Mouse (Mus musculus): ENCODE data around the gene Kctd15.

Gene Kctd15

DNA sequence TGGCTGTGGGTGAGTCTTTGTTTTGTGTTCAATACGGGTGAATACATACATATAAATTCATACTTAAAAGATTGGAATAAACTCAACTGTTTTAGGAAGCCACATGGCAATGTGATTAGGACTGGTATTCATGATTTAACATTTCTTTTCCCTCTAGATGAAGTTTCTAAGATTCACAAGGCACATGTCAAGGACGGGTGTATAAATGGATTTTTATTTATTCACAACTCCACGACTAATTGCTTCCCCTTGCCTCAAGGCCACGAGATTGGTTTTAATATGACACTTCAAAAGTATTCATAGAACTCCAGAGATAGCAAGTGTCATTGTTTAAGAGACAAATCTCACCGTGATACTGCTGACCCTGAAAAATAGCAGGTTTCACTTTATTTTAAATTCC lies at the start of gene Kctd15:
Gene Kctd15, minus strand, starts transcription at position 101 of the 400 bp plus-strand sequence.
- in situ Hi-C loops (cut with MboI; ENCODE audit: unreplicated experiment in 2 of 2) = loop anchor here (25.0 kb wide), 2 partner anchors 394 to 869 kb away; partner anchors contain the start of gene Gm6096 (in 2 of the 2)

DNA sequence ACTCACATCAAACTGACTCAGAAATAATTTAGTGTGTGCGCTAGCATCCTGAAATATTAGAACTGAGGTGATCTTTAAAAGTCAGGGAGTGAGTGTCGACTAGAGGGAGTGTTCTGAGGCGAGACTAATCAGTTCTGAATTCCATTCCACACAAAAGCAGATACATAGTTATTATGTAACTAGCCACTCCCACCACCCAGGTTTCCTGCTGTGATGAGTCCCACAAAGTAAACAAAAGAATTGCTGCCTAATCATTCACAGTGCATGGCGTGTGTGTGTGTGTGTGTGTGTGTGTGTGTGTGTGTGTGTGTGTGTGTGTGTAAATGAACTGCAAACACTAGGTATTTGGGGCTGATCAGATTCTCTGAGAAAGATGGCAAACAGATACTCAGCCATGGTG lies 47.9 kb upstream of the Kctd15 start:
- in situ Hi-C loops (cut with MboI; ENCODE audit: unreplicated experiment in 2 of 2) = no loop called here

DNA sequence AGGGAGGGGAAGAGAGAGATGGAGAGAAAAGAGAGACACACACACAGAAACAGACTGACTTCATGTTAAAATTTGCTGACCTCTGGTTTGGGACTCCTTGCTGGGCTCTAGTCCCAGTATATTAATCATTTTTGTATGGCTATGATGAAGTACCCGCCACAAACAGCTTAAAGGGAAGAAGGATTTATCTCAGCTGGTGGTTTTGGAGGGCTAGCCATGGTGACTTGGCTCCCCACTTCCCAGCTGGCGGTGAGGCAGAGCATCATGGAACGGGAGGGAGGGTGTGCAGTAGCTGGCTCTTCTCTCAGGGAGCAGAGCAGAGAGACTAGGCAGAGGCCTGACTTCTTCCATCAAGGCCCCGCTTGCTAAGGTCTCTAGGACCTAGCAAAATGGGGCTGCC lies 46.9 kb upstream of the Kctd15 start:
- in situ Hi-C loops (cut with MboI; ENCODE audit: unreplicated experiment in 2 of 2) = no loop called here

DNA sequence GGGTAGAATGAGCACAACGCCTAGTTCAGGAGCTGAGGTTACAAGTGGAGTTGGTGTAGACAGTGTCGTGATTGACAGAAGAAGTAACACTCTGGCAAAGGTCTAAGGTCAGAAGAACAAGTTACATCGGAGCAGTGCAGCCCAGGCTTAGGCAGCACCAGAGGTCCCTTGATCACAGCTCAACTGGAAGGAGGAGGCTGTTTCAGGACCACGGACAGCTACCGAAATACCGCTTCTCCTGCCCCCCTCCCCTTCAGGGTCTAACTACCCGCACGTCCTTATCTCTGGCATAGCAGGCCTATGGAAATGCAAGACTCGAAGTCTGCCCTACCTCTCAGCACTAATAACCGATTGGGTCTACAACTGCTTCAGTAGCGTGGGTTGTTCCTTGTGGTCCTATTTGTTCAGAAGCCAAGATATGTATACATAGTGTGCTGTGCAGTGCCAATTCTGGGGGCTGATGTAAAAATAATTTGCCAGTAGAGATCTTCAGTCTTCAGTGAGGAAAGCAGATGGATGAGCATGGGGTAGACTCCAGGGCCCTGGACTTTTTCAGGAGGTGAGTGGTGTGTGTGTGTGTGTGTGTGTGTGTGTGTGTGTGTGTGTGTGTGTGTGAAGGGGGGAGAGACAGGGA lies 46.3 kb upstream of the Kctd15 start:
- in situ Hi-C loops (cut with MboI; ENCODE audit: unreplicated experiment in 2 of 2) = no loop called here

DNA sequence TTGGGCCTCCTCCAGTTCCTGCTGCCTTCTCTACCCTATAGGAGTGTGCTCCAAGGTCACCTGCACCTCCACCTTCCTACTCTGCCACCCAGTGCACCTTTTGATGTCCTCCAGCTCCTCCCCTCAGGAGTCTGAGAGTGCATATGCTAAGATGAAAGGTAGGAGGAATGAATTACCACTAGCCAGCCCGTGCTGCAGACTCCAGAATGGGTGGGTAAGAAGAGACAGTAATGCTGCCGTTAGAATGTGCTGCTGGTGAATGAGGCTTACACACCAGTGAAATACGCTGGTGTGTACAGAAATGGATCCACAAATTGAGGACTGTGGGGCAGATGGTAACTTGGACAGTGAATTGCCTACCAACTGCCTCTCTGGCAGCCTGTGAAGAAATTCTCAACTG lies 43.4 kb upstream of the Kctd15 start:
- in situ Hi-C loops (cut with MboI; ENCODE audit: unreplicated experiment in 2 of 2) = no loop called here

DNA sequence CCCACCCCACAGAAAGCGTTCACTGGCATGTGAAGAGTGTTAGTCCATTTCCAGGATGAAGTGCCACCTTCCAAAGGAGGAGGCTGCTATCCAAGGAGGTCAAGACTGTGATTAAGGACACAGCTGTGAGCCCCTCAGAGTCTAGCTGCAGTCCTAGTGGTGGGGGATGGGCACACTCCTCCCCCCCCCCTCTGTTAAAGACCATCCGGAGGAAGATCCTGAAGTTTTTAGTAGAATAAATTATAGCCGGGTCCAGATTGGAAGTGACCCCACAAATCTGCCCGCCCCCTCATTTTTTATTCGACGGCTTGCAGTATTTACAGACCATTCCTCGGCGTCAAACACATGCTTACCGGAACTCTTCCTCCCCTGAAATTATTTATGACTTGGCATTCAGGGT lies 41.7 kb upstream of the Kctd15 start:
- in situ Hi-C loops (cut with MboI; ENCODE audit: unreplicated experiment in 2 of 2) = no loop called here

DNA sequence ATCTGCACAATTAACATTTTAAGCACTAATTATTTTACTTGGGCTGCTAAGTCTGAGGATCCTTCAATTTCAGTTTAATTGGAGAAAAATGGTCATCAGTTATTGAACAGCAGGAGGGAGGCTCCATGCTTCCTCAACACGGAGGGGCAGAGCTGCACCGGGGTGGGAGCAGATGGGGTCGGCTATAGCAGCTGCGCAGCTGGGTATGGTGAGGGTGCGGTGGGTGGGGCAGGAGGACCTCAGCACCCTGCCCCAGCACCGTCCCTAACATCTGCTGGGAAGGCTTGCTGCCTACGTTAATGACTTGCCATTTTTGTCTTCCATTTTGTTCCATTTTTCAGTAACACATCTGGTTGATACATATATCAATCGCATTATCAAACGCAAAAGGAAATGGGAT lies 39.6 kb upstream of the Kctd15 start:
- in situ Hi-C loops (cut with MboI; ENCODE audit: unreplicated experiment in 2 of 2) = no loop called here

DNA sequence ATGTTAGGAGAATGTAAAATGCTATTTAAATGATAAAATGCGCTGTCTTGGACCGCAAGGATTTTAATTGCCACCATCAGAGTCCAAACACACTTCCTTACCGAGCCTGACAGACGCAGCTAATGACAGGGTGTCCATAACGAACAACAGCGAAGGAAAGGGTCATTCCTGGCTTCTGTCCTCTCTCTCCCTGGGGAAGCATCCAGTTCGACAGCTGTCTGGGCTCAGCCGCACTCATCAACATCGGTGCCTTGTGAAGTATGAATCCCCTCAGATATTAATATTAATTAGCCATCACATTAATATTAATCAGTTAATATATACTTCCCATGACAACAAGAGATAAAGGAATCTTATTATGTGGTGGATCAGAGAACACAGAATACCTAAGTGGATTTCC lies 38.4 kb upstream of the Kctd15 start:
- in situ Hi-C loops (cut with MboI; ENCODE audit: unreplicated experiment in 2 of 2) = no loop called here

DNA sequence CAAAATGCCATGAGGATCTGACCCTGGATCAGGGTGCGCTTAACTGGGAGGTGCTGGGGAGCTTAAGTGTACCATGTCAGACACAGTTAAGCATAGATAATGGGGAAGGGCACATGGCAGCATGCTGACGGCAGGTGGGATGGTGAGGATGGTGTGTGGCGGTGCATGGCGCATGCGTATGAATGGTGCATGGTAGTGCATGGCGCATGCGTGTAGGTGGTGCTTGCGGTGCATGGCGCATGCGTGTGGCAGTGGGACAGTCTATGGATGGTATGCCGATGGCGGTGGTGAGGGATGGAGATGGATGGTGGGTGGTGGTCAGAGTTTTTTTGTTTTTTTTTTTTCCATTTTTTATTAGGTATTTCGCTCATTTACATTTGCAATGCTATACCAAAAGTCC lies 37.4 kb upstream of the Kctd15 start:
- in situ Hi-C loops (cut with MboI; ENCODE audit: unreplicated experiment in 2 of 2) = no loop called here

DNA sequence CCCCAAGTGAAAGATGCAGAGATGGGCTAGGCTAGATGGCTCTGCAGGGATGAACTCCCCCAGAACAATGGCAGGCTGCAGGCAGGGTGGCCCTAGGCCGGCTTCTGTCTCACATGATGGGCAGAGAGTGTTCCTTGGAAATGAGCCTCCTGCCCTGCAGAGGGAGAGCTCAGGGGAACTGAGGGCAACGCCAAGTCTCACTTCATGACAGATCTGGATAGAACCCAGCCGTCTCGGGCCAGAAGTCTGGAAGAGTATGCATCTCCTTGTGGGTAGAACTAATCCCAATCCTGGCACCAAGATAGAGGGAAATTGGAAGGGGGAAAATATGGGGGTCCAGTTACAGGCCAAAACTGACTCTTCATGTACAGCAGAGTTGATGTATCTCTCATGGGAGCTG lies 36.5 kb upstream of the Kctd15 start:
- in situ Hi-C loops (cut with MboI; ENCODE audit: unreplicated experiment in 2 of 2) = no loop called here

DNA sequence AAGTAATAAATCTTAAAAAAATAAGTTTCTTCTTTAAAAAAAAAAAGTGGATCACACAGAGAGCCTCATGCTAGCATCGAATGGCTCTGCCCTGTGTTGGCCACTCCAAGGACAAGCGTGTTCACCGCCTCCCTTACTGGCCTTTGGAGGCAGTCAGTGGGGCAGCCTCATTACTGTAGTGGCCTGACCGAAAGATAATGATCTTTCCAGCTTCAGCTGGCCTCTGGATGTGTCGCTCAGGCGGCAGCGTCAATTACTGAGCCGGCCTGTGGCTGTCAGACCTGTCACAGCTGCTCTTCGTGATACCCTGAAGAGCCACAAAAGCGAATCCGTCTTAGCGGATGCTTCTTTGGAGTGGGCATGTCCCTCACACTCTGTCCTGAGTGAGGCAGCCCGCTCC lies 33.6 kb upstream of the Kctd15 start:
- in situ Hi-C loops (cut with MboI; ENCODE audit: unreplicated experiment in 2 of 2) = no loop called here

DNA sequence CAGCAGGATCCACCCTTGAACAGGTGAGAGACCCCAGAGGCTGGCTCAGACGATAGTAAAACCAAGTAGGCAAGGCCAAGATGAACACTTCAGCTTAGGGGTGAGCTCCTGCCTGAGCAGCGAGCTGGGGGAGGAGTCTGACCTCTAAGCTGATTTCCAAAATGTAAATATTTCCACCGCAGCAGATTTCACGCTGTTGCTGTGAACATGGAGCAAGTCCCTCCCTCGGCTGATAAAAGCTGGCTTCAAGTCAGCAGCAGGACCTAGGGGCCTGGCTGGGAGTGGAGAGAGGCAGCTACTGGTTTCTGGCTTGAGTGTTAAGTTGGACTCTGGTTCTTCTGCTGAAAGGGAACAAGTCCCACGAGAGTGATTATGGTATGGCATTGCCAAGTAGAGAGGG lies 32.5 kb upstream of the Kctd15 start:
- in situ Hi-C loops (cut with MboI; ENCODE audit: unreplicated experiment in 2 of 2) = no loop called here

DNA sequence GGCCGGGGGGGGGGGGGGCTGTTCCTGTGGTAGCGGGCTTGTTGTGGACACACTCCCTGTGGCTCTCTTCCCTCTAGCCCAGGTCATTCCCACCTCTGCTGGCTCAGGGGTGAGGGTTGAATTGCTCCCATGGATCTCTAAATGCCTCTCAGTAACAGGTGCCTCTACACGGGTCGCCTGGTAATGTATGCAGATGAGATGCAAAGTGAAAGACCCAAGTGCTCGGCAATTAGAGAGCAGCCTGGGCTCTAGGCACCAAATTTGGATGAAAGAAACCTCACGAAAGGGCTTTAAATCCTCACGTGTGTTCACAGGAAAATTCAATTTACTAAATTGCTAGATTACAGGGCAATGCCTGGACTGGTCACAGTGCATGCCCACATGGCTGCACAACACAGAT lies 29.3 kb upstream of the Kctd15 start:
- in situ Hi-C loops (cut with MboI; ENCODE audit: unreplicated experiment in 2 of 2) = no loop called here

DNA sequence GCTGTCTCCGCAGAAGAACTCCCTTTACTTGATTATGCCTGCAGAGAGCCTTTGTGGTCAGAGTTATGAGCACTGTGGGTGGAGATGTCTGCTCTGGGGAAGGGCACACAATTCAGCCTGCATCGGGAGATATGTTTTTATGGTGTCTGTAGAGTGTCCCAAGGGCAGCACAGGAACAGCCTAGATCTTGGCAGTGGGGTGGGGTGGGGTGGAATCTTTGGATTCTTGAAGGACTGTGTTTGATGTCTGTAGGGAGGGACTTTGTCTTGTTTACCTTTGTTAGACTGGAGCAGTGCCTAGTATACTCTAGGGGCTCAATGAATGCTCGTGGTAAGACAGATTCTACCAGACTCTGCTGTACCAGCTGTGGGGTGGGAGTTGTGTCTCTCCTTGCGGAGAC lies 28.6 kb upstream of the Kctd15 start:
- in situ Hi-C loops (cut with MboI; ENCODE audit: unreplicated experiment in 2 of 2) = no loop called here

DNA sequence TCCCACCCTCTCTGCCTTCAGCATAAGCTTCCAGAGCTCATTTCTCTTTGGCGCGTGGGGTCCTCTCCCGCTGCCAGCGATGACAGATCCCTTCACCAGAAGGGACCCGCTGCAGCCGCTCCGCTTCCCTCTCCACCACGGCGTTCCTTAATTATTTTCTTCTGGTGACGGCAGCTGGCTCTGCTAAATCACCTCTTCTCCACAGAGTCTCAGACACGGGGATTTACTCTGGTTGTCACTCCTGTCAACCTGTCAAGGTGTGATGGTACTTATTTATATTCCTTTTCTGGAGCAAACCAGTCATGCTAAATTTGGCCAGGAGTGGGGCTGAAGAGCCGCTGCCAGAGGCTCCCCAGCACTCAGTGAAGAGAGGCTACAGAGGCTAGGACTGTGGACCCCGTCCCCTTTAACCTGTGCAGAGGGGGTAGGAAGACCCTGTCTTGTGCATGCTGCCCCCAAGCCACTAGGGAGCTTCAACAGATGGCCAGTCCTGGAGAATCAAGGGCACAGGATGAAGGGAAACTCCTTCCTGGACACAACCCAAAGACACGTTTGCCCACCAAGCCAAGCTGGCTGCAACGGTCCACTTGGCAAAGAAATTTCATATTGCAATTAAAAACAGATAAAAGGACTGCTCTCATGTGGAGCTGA lies 24.4 kb upstream of the Kctd15 start:
- in situ Hi-C loops (cut with MboI; ENCODE audit: unreplicated experiment in 2 of 2) = no loop called here

DNA sequence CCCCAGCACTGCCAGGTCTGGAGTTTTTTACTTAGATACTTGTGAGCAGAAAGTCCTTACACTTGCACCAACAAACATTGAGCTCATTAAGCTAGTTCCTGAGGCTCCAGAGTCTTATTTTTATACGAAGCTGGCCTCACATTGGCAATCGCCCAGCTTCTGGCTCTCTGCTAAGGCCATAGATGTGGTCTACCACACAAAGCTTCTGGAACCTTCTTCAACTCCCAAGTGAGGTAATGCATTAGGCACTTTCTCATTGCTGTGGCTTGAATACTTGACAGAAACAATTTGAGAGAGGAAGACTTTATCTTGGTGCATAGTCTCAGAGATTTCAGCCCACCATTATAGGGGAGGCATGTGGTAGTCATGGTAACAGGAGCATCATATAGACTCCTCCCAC lies 23.4 kb upstream of the Kctd15 start:
- in situ Hi-C loops (cut with MboI; ENCODE audit: unreplicated experiment in 2 of 2) = loop anchor here (5.0 to 10.0 kb wide), 2 partner anchors 585 to 587 kb away; no protein-coding TSS in a partner anchor

DNA sequence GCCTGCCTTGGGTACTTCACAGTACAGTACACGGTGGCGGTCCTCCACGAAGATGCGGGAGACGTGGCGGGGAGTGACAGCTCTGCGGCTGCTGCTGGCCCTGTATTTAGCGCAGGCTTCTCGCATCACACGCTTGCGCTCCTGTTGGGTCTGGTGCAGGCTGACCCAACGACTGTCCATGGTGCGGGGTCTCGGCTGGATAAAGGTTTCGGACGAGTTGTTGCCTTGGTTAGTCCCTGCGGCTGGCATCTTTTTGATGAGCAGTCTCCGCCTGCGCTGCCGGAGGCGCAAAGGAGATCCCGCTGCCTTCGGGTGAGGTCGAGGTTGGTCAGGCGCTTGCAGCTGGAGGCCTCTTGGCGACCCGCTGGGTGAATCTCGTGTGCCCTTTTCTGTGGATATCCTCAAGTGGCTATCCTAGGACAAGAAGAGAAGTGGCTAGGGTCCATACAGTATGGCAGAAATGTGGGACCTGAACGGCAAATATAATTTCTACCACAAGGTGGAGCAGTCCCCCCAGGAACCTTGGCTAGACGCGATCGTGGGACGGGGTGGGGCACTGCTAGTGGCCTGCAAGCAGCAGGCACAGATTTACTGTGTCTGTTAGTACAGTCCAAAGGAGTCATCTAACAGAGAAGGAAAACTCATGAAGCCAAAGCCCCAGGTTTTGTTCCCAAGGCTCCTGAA lies 19.4 kb upstream of the Kctd15 start:
- in situ Hi-C loops (cut with MboI; ENCODE audit: unreplicated experiment in 2 of 2) = loop anchor here (5.0 to 10.0 kb wide), 2 partner anchors 589 to 591 kb away; no protein-coding TSS in a partner anchor

DNA sequence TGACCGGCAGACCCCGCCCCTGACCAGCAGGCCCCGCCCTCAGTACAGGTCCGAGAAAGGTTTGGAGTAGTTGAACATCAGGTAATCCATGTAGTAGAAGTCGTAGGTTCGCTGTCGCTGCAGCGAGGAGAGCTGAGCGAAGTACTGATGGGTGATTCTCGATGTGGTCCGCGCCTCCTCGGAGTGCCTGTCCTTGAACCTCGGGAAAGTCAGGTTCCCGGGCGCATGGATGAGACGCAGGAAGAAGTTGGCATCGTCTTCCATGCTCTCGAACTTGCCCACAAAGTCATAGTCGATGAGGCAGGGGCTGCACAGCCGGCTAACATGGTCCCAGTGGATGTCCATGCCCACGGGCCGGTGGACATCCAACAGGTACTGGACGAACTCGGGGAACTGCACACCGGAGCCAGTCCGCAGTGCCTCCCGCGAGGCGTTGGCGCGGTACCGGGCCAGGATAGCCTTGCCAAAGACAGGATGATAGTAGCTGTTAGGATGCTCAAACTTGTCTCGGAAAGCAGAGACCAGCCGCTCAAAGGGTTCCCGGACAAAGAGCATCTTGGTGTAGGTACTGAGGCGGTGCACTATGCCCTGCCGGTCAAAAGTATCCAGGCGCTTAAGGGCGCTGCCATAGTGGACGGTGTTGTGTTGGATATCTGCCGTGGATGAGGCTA lies 18.7 kb upstream of the Kctd15 start:
- in situ Hi-C loops (cut with MboI; ENCODE audit: unreplicated experiment in 2 of 2) = loop anchor here (5.0 to 10.0 kb wide), 2 partner anchors 590 to 592 kb away; no protein-coding TSS in a partner anchor

DNA sequence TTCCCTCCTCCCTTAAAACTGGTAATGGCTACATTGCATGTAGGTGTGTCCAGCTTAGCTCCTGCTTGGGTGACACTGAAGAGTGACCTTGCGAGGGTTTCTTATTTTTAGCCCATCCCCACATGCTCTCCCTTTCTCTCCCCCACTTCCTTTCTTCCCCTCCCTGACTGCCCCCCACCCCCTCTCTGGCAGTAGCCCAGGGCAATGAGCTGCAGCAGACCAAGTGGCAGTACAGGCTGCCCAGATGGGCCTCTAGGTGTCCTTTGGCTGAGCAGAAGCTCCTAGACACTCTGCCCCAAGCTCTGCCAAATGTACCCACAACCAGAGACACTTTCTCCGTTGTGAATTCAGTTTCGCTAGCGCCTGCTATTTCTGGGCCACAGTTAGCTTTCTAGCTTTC lies 16.4 kb upstream of the Kctd15 start:
- in situ Hi-C loops (cut with MboI; ENCODE audit: unreplicated experiment in 2 of 2) = loop anchor here (5.0 to 25.0 kb wide), 4 partner anchors 266 to 886 kb away; partner anchors contain the start of gene Gm6096 (in 2 of the 2)

DNA sequence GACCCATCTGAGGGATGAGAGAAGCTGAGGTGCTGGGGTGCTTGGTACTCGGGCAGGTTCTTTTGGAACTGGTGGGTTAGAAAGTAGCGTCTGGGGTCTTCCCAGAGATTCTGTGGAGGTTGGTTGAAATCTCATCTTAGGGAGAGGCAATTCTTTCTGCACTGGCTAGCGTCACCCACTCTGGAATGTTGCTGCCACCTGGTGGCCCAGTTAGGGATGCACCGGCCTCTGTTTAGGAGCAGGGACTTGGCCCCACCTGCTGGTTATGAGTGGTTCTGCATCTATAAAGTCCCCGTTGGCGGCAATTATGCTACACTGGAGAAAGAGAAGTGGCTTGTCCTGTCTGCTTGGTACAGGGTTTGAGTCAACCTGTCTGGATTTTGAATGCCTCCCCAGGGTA lies 15.4 kb upstream of the Kctd15 start:
- in situ Hi-C loops (cut with MboI; ENCODE audit: unreplicated experiment in 2 of 2) = loop anchor here (5.0 to 25.0 kb wide), 4 partner anchors 265 to 885 kb away; partner anchors contain the start of gene Gm6096 (in 2 of the 2)

DNA sequence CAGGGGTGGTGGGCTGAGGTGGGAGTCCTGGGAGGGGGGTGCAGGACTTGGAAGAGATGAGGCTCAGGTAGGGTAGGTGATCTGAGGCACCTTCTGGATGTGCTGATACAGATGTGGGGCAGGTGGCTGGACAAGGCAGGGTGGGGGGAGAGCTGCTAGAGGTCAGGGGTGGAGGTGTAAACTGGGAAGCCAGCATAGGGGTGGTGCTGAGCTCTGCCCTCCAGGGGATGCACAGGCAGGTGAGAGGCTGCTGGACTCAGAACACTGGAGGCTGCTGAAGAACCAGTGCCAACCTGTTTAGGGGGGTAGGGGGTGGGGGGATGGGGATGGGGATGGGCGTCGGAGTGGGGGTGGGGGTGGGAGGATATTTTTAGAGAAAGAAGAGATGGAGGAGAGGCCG lies 14.2 kb upstream of the Kctd15 start:
- in situ Hi-C loops (cut with MboI; ENCODE audit: unreplicated experiment in 2 of 2) = loop anchor here (5.0 to 25.0 kb wide), 4 partner anchors 263 to 883 kb away; partner anchors contain the start of gene Gm6096 (in 2 of the 2)

Data from v-Abl transformed pro-B cells (cell line).